Mouse (Mus musculus) cortical plate, adult 2 months (tissue): Measurements from ENCODE around the gene Tmem186.

Experiments
- CTCF ChIP-seq: fragments of 200-500 bp; IDR thresholded peaks from 2 replicates; pipeline ENCODE4 v1.5.1; 2011; ENCODE audit warnings: mild to moderate bottlenecking, control low read depth, low read length; ENCODE audit not compliant: insufficient read depth; ENCODE audit errors: extremely low read depth
- POLR2A ChIP-seq: fragments of 200-500 bp; IDR thresholded peaks from 2 replicates; pipeline ENCODE4 v1.6.1; 2011; ENCODE audit warnings: mild to moderate bottlenecking, low read length, control low read depth; ENCODE audit not compliant: insufficient read depth; ENCODE audit errors: extremely low read depth

- no peak for TF ChIP-seq CTCF
- no peak for TF ChIP-seq POLR2A
Measured at GRCm38 (mm10) chr16:8672350-8672687, 34.8 kb upstream of the Tmem186 start.
